Mouse (Mus musculus) heart, adult 18-20 months (tissue): Measurements from ENCODE around the gene Ndufs2. TPM values are rescaled to one million over a fixed set of nuclear protein-coding genes. Genes with fewer than 3 reads are reported as not detected.
A peak's percentile ranks its signal among the peaks of the same experiment; 100 is the strongest.

ENCODE experiments used
- DNase-seq, 2 experiments: peaks; one replicate each; pipeline ENCODE4 v3.0.0; 2021 to 2022; ENCODE audit warnings: mixed read lengths in 1 of 2
- long read RNA-seq, 2 experiments: library from polyadenylated mRNA; stranded (forward); transcript quantifications; one replicate each; pipeline ENCODE4 v2.0.0; 2021
- total RNA-seq, 2 experiments: library from RNA; stranded (reverse); gene quantifications; 2 replicates each; pipeline ENCODE4 v1.2.3; 2021

The Ndufs2 gene
- 1,000 to 10,000 TPM; 1,592 to 1,593 TPM for total RNA-seq
- long read RNA-seq, experiment 1, transcript Ndufs2-205 (2 exons, 503 nt), result minor isoform, 6 of 866 reads
- long read RNA-seq, experiment 1, transcript Ndufs2-201 (13 exons, 1,623 nt), result major isoform, 752 of 866 reads
- long read RNA-seq, experiment 1, partial matches to known transcripts, result 92 of 866 reads
- long read RNA-seq, experiment 1, other reads (novel, unspliced or antisense), result 16 of 866 reads
- long read RNA-seq, experiment 2, transcript Ndufs2-201 (13 exons, 1,623 nt), result major isoform, 449 of 564 reads
- long read RNA-seq, experiment 2, partial matches to known transcripts, result 93 of 564 reads
- long read RNA-seq, experiment 2, other reads (novel, unspliced or antisense), result 18 of 564 reads

DNA sequence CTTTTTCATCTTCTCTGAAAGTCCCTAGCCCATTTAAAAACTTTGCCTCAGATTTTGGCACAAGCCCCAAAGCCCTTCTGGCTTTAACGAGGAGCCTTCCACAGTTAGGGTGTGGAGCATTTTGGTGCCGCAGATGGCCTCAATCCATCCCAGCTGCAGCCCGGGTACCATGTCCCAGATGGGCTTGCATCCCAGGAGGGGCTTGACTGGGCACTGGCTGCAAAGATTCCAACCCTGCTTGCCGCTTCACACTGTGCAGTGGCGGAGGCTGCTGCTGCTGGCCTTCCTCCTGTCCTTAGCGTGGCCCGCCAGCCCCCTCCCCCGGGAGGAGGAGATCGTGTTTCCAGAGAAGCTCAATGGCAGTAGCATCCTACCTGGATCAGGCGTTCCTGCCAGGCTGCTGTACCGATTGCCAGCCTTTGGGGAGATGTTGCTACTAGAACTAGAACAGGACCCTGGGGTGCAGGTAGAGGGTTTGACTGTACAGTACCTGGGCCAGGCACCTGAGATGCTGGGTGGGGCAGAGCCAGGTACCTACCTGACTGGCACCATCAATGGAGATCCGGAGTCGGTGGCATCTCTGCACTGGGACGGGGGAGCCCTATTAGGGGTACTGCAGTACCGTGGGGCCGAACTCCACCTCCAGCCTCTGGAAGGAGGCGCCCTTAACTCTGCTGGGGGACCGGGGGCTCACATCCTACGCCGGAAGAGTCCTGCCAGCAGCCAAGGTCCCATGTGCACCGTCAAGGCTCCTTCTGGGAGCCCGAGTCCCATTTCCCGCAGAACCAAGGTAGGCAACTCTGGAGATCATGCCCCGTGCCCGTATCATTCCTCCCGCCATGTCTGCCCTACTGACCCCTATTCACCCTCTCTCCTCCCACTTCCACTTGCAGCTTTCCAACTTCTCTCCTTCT is at the start of gene Ndufs2:
TSS of gene Ndufs2 (minus strand) at position 709 of the 914 bp plus-strand sequence.
- DNase-seq, result peak in 1 of 2 experiments; percentile 30

GRCm38 (mm10) chr1:171298226-171298625 is 47.0 kb upstream of the Ndufs2 start:
- DNase-seq, result no peak

DNA sequence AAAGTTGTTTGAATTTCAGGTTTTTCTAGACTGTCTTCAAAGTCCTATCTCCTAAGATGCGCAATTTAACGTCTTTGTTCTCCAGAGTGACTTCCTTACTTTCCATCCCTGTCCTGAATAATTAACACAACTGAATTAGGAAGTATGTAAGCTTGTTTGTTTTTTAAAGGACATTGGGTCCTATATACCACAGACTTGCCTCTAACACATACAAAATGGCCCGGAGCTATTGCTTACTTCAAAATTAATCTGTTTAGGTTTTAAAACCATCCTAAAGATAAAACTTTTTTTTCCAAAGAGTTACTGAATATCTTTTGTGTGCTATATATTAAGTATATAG is 43.8 kb upstream of the Ndufs2 start:
- DNase-seq, result no peak

DNA sequence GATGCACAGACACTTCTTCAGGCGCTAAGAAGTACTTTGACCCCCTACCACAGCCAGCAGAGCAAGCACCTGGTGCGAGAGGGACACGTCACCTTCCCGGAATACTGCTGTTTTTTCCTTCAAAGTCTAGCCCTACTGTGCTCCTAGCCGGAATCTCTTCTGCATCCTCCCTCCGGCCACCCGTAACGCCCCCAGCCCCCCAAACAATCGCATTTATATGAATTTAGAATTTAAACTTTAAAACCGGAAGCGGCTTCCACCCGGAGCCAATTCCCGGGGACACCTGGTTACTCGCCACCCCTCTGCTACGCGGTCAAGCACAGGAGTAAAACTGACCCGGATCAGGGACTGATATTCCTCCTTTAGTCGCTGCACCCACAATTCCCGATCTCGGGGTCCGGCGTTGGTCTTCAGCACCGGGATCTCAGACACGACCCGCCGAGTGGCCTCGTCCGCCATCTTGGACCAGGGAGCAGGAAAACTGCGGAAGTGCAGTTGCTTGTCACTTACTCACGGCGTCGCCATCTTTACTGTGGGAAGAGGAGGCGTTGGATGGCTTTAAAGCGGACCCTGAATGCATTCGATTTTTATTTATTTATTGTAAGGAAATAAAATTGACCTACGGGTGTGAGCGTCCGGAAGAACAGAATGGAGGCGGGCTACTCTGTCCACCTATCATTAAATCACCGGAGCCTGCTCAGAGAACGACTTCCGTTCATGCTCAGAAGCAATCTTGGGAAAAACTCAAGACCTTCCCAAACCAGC is 43.3 kb upstream of the Ndufs2 start, which contains the start of gene Ufc1:
TSS of gene Ufc1 (minus strand) at position 727 of the 765 bp plus-strand sequence.
- peak; percentile 91 to 93 for DNase-seq

GRCm38 (mm10) chr1:171293906-171294297 is 42.7 kb upstream of the Ndufs2 start:
- DNase-seq, result no peak

GRCm38 (mm10) chr1:171293351-171293750 is 42.2 kb upstream of the Ndufs2 start:
- DNase-seq, result no peak

DNA sequence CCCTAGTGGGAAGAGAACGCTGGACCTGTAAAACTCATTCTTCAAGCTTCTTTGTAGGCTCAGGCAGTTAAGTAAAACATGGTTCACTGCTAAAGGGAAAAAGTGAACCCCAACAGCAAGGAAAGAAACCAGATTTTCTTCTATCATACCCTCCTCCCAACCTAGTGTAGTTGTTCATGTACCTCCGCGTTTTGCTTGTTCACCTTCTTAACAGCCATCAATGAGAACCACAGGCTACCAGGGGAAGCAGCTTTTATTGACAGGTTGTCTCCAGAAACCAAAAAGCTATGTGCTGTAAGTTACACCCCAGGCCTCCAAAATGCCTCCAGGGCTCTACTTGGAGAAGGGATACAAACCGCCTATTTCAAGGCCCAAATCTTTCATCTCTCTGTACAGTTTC is 37.1 kb upstream of the Ndufs2 start:
- DNase-seq, result no peak

DNA sequence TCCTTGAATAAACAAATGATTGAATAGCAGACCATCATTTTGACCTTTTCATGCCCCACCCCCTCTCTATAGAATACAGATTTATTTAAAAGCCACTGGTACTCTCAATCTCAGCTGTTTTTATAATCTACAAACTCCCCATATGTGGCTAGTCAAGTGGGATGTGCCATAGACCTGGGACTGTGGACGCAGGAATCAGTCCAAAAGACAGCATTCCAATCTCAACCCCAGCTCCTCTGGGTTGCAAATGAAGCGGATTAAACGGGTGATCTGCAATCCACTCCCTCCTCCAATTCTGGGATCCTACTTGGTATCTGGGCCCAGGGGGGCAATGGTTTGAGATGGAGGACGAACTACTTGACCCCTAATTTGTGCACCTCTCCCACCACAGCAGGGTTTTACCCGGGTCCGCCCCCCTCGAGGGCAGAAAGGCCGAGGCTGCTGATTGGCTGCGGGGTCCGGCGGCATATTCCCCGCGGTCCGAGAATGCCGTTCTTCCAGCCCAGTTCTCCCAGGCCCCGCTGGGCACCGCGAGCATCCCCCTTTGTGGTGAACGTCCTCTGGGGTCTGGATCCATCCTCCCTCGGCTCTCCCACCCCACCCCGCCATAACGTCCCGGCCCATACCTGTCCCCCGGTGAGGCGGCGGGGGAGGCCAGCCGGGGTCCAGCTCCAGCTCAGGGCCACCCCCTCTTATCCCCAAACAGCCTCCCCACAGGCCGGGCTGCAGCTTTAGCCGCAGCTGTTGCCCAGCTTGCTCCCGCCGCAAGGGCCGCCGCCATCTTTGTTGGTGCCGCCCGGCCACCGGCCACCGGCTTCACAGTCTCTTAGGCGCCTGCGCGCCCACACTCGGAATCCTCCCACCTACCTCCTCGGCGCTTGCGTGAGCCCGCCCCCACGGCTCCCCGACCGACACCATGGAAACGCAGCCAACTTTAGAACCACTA is 36.2 kb upstream of the Ndufs2 start, which contains the start of gene Usp21:
TSS of gene Usp21 (minus strand) at position 856 of the 946 bp plus-strand sequence.
- peak; percentile 93 to 96 for DNase-seq

- peak in 1 of 2 experiments; percentile 10 for DNase-seq
Observed at GRCm38 (mm10) chr1:171286517-171286916, 35.3 kb upstream of the Ndufs2 start.

- peak in 1 of 2 experiments; percentile 9 for DNase-seq
Observed at GRCm38 (mm10) chr1:171285096-171285892, 34.1 kb upstream of the Ndufs2 start.

DNA sequence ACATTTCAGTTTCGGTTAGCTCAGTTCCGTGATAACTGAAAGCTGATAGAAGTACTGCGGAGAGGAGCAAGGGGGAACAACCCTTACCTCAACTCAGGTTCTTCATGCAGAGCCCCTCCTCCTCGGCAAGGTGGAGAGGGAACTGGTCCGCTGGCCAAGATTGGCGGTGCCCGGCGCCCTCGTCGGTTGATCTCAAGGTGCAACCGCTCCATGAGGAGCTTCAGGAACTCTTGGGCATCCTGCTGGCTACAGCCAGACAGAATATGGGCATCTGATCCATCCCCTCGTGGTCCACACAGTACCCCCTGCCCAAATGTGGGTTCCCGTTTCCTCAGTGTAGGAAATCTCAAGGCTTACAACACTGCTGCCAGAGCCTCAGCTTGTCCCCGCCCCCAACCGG is 33.3 kb upstream of the Ndufs2 start:
- peak in 1 of 2 experiments; percentile 11 for DNase-seq

DNA sequence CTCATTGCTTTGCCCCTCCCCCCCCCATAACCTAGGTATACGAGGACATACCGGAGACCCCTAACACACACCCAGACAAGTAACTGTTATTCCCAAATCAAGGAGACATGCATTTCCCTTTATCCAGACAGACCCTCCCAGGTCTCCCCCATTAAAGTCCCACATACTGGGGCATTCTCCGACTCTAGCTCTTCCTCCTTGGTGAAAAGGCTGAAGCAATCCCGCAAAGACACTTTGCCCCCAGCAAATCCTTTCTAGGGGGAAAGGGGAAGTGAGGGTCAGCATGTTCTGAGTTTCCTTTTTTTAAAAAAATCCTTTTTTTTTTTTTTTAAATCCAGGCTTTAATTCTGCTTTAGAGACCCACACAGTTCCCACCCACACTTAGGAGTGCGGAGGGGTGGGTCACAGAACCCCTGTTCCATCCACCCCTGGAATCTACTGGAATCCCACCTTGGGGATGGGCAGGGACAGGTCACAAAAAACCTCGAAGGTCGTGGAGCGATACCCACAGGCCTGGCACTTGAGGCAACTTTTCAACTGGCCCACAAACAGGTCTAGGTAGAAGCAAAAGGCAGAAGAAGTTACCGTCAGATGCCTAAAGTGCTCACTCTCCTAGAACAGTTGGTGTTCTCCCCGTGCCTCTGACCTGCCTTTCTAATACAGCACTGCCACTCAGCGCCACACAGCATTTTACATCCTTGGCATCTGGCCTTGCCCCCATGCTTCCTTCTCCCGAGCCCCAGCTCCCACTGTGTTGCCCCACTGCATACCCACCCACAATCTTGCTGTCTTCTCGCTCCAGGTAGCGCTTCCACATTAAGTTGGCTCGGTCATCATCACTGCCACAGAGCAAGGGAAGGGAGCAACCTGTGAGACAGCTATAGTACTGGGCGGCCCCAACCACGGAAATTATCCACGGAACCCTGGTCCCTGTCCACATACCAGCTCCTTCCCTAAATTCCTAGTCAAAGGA is 32.3 kb upstream of the Ndufs2 start:
- DNase-seq, result peak in 1 of 2 experiments; percentile 14

DNA sequence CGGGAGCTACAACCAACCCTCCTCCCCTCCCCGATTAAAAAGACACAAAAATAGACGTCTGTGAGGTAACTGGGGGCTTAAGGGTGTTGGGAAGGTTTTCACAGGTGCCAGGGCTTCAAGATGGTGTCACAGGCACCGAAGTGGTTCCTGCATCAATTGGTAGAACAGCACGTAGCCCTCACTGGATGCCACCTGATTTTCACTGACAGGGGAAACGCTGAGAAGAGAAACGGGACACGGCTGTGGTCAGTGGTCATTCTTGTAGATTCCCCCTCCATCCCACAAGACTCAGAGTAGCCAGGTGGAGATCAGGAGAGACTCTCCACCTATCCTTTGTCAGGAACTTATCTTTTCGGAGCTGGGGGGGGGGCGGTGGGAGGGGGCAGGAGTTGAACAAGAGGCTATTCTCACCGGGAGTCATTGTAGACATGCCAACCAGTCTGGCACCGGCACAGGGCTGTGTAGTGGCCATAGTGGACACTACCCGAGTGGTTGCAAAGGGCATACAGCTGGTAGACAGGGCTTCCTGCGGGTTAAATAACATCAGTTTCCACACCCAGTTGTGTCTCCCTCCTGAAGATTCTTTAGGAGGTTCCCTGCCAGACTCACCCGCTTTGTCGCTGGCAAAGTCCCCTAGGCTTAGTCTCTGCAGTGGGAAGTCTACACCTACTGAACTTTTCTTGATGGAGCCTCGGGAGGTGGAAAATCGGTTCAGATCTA is 31.1 kb upstream of the Ndufs2 start:
- DNase-seq, result no peak

GRCm38 (mm10) chr1:171281528-171281923 is 30.3 kb upstream of the Ndufs2 start:
- peak; percentile 87 to 93 for DNase-seq

- DNase-seq, result peak; percentile 94 to 98
Observed at GRCm38 (mm10) chr1:171280916-171281527, 29.8 kb upstream of the Ndufs2 start, which contains the start of gene Ppox. Gene Ppox, minus strand, starts transcription at chr1:171281186.

DNA sequence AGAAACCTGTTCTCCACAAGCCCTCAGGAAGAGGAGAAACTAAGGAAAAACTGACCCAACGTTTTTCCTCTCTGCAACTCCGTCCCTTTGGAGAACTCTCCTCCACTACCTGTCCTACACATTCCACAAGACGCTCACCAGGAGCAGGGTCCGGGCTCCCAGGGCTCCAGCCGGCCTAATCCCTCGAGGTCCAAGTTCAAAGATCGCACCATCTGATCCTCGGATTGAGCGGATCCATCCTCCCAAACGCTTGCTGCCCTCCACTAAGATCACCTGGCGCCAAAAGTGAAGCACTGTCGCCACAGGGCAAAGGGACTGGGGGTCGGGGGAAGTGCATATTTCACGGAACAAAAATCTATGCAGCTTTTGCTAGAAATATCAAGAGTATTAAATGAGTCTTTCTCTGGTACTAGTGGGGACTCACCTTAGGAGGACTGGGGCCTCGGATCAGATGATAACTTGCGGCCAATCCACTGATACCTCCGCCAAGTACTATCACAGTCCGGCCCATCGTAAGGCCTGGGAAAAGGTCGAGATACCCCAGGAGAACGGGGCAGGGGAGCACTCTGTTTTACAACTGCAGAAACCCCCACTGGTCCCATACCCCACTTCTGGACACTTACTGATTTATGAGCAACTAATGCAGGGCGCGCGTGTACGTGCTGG is 29.2 kb upstream of the Ndufs2 start:
- no peak for DNase-seq

- no peak for DNase-seq
Observed at GRCm38 (mm10) chr1:171279721-171280120, 28.5 kb upstream of the Ndufs2 start.
